Mouse (Mus musculus) small intestine, adult 2 months (tissue): ENCODE results near the gene Pfkfb4. TPM values are rescaled to one million over a fixed set of nuclear protein-coding genes. Genes with fewer than 3 reads are reported as not detected.

ENCODE experiments used
- H3K27ac ChIP-seq: fragments of 200-500 bp; 2 replicates; pipeline ENCODE4 v1.5.1; 2012; ENCODE audit warnings: low read depth, low read length, control low read depth, inconsistent platforms; ENCODE audit not compliant: insufficient read depth
- H3K27me3 ChIP-seq: fragments of 200-500 bp; 2 replicates; pipeline ENCODE4 v1.6.1; 2012; ENCODE audit warnings: mild to moderate bottlenecking, moderate library complexity, low read length, inconsistent platforms; ENCODE audit not compliant: control insufficient read depth, insufficient read depth
- H3K36me3 ChIP-seq: fragments of 200-500 bp; 2 replicates; pipeline ENCODE4 v1.6.1; 2012; ENCODE audit warnings: mild to moderate bottlenecking, low read length, control low read depth, inconsistent platforms; ENCODE audit not compliant: control insufficient read depth, insufficient read depth
- H3K4me1 ChIP-seq: fragments of 200-500 bp; 2 replicates; pipeline ENCODE4 v1.6.1; 2012; ENCODE audit warnings: low read length, inconsistent platforms, mixed read lengths; ENCODE audit not compliant: control insufficient read depth, insufficient read depth, insufficient read length
- H3K4me3 ChIP-seq: fragments of 200-500 bp; 2 replicates; pipeline ENCODE4 v1.5.1; 2012; ENCODE audit warnings: low read depth, mild to moderate bottlenecking, control low read depth, inconsistent platforms, low read length, moderate library complexity
- CTCF ChIP-seq: fragments of 200-500 bp; IDR thresholded peaks from 2 replicates; pipeline ENCODE4 v1.5.1; 2012; ENCODE audit warnings: low read depth, mild to moderate bottlenecking, control low read depth, inconsistent platforms, low read length, moderate library complexity, mixed read lengths; ENCODE audit not compliant: insufficient replicate concordance, insufficient read length; ENCODE audit errors: extremely low read depth
- POLR2A ChIP-seq: fragments of 200-500 bp; IDR thresholded peaks from 2 replicates; pipeline ENCODE4 v1.6.1; 2012; ENCODE audit warnings: low read depth, mild to moderate bottlenecking, control low read depth, inconsistent platforms, low read length, moderate library complexity
- WGBS: fragments of 180-500 bp; shearing (Covaris S2); methylation state at CpG from one replicate; pipeline ENCODE4 v1.1.7; 2018; 5-methylcytosine and 5-hydroxymethylcytosine counted together
- polyA plus RNA-seq: library from polyadenylated mRNA; depleted of rRNA; stranded (reverse); fragments of >200 nt; gene quantifications from 2 replicates; pipeline ENCODE4 v1.2.3, GENCODE M21; 2012; rRNA removed

Gene Pfkfb4
- 53.2 and 121 TPM in 2 replicates for polyA plus RNA-seq

DNA sequence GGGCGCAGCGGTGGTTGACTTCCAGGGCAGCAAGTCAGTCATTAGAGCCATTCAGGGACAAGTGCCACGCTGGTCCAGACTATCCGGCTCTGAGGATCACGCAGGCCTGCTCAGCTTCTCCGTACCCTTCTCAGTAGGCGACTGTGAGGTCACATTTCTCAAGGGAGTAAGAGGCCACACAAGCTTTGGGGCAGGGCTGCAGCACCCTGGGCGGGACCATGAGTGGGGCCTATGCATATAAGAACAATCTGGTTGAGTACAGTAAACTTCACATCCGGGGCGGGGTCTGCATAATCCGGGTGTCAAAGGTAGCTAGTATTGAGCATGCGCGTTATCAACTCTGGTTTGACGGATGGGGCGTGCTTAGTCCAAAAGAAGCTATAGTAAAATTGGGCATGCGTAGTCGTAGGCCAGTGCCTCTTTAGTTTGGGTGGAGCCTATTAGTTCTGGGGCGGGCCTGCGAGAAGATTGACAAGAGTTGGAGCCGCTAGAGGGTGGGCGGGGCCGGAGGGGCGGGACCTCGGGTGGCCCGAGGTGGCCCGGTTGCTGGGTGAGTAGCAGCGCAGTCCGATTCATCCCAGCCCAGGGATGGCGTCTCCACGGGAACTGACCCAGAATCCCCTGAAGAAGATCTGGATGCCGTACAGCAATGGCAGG, at the start of gene Pfkfb4:
Pfkfb4 (plus strand) TSS at position 351 of the 657 bp plus-strand sequence.
- H3K4me3 ChIP-seq, result peak within 1 kb of the TSS; percentile 78
- peak within 1 kb of the TSS; percentile 91 for H3K27ac ChIP-seq
- no peaks in the 10 kb centered on the region for H3K36me3 ChIP-seq
- no peaks in the 10 kb centered on the region for H3K27me3 ChIP-seq
- TF ChIP-seq CTCF, result peak; percentile 3; the same call in 1 of the 2 replicates
- TF ChIP-seq POLR2A, result peak; percentile 93
- whole genome bisulfite sequencing, result under 1% methylated on average over 31 of the region's 31 CpGs
- peaks cover 59% of the 10 kb centered on the region for H3K4me1 ChIP-seq

DNA sequence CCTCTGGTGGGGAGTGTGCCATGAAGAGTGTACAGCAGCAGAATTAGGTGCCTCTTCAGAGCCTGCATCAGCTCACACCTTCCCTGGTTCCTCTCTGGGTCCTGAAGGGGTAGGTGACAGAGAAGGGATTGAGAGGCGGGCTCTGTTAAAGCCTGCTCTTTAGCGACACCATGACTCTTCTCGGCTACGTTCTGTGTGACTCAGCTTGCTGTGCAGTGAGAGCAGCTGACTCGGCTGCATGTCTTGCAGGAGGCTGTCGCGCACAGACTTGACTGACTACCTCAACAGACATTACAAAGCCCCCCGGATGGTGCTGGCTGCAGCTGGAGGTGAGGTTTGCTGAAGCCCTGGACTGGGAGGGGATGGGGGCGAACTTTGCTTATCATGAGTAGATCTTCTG, 46.5 kb upstream of the Pfkfb4 start:
- H3K27ac ChIP-seq, result no peak overlapping the region

DNA sequence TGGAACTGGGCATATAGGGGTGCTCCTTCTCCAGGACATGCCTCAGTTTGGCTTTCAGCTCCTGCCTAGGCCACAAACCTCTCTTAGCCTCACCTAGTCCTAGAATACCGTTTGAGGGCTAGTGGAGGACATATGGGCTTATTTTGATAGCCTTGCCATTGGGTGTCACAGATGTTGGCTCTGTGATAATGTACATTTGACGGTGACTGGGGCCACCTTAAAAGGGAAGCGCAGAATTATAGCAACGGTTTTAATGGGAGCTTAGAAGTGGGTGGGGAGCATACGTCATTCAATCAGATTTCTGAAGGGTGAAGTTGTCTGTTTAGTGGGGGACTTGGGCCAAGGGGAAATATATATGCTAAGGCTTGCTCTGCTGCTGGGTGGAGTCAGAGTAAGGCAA, 46.0 kb upstream of the Pfkfb4 start:
- peaks cover 84% of the 10 kb centered on the region for H3K36me3 ChIP-seq

More for the DNA sequence above, 46.5 kb upstream of the Pfkfb4 start:
- Histone ChIP-seq H3K4me1 (no peaks in the 10 kb centered on the region), H3K36me3 (peaks cover 82% of the 10 kb centered on the region), H3K27me3 (no peaks in the 10 kb centered on the region), H3K4me3 (no peak overlapping the region)
- TF ChIP-seq CTCF (no peak), POLR2A (no peak)
- WGBS, result 82% methylated on average over 9 of the region's 9 CpGs

DNA sequence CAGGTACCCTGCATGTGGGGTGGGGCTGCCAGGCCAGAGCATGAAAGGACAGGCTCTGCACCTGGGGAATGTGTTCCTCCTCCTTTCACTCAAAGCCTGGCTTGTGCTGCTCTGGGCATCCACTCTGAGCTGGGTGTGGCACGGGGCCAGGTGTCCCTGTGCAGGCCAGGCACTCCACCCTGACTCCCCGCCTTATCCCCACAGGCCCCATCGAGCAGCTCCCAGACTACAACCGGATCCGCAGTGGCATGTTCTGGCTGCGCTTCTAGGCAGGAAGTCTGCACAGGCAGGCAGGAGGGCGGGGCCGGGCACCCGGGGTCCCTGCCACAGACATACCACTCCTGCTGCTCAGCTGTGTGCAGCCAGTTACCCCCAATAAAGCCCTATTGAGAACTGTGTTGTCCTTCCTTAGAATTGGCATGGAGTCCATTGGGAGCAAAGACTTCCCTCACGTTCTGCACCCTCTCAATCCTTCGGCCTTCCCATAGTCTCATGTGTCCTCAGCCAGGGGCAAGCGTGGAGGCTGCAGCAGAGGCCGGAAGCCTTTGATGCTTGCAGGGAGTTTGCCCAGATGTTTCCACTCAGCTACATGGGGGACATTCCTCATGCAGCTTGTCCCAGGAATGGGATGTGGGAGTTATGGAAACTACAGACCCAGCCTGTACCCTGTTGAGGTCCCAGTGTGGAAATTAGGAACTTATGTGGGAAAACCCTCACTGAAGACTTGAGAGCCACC, 42.2 kb upstream of the Pfkfb4 start:
- TF ChIP-seq POLR2A, result no peak
- TF ChIP-seq CTCF, result no peak
- no peak overlapping the region for H3K4me3 ChIP-seq
- no peaks in the 10 kb centered on the region for H3K4me1 ChIP-seq
- peaks cover 60% of the 10 kb centered on the region for H3K36me3 ChIP-seq
- WGBS, result 61% methylated on average over 13 of the region's 13 CpGs
- no peaks in the 10 kb centered on the region for H3K27me3 ChIP-seq
- no peak overlapping the region for H3K27ac ChIP-seq

More for the DNA sequence above, 46.0 kb upstream of the Pfkfb4 start:
- no peak overlapping the region for H3K27ac ChIP-seq
- 79% methylated on average over 5 of the region's 5 CpGs for WGBS
- H3K4me3 ChIP-seq, result no peak overlapping the region
- no peaks in the 10 kb centered on the region for H3K27me3 ChIP-seq
- H3K4me1 ChIP-seq, result no peaks in the 10 kb centered on the region
- no peak for TF ChIP-seq POLR2A
- no peak for TF ChIP-seq CTCF

DNA sequence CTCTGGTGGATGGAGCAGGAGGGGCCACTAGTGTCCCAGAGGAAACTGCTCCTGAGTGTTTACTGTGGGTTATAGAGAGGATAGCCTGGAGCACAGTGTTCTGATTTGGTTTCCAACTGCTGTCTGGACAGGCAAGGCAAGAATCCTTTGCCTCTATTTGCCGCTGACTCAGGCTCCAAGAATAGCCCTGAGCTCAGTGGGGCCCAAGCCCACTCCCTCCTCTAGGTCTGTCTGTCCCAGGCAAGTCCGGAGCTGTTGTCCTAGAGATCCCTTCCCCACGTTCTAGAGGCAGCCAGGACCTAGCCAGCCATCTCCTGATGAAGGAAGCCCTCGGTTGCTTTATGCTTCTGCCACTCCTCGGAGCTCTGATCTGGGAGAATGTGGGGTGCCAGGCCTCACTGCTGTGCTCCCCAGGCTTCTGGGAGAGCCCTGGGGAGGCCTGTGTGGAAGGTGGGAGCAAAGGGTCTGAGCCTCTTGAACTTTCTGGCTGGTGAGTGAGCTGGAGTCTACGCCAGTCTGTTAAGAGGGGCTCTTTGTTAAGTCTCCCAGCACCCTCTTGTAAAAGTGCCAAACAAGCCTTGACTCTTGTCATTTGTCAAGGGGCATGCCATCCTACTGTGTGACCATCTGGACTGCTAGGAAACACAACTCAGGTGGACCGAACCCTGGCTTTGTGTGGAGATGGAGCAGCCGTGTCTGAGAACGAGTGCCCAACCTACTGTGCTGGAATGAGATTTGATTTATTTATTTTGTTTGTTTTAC, 41.4 kb upstream of the Pfkfb4 start:
- Histone ChIP-seq H3K27me3 (no peaks in the 10 kb centered on the region), H3K4me1 (no peaks in the 10 kb centered on the region), H3K36me3 (peaks cover 53% of the 10 kb centered on the region), H3K27ac (no peak overlapping the region), H3K4me3 (no peak overlapping the region)
- 90% methylated on average over 9 of the region's 9 CpGs for WGBS
- TF ChIP-seq POLR2A (no peak), CTCF (no peak)

DNA sequence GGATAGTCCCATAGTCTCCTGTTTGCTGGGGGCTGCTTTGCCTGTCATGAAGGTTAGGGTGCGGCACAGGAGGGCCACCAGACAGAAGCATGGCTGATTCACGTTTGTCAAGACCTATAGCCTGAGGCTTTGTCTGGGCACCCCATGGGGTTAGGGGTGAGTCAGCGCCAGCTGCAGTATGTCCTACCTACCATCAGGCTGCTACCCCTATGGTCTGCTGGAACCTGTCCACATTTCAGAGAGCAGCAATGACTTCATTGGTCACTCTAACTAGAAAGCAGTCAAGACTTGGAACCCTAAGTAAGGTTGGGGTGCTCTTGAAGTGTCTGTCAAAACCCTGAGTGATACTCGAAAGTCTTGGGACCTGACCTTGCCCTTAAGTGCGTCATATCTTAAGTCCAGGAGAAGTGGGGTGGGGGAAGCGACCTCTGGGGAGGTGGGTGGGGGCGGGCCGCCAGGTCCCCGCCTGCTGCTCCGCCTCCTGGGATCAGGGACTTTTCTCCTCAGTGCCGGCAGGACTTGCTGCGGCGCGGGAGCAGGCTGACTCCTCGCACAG, 38.4 kb upstream of the Pfkfb4 start, which contains the start of gene Col7a1:
Col7a1 (plus strand) TSS at position 506 of the 556 bp plus-strand sequence.
- TF ChIP-seq POLR2A, result no peak
- no peak for TF ChIP-seq CTCF
- Histone ChIP-seq H3K4me3 (no peak within 1 kb of the TSS), H3K36me3 (peaks cover 23% of the 10 kb centered on the region), H3K27me3 (no peaks in the 10 kb centered on the region), H3K4me1 (no peaks in the 10 kb centered on the region), H3K27ac (no peak within 1 kb of the TSS)
- 11% methylated on average over 14 of the region's 15 CpGs for WGBS
